Mouse (Mus musculus): ENCODE data around the gene Glrb. TPM values are rescaled to one million over a fixed set of nuclear protein-coding genes. Genes with fewer than 3 reads are reported as not detected.

The Glrb gene
- polyA plus RNA-seq, 1 experiment from 2014 or later = 8.5 TPM

- H3K4me1 ChIP-seq (replicated peaks) = peaks cover 28% of the 10 kb centered on the region
- DNase-seq (ENCODE audit: low spot score) = no peak
- H3K27ac ChIP-seq = no peak overlapping the region
- no peaks in the 10 kb centered on the region for H3K36me3 ChIP-seq
- WGBS = 18% methylated on average over 1 of the region's 1 CpGs
- H3K27me3 ChIP-seq (ENCODE audit: insufficient read depth, poor library complexity, severe bottlenecking) = peaks cover 31% of the 10 kb centered on the region
- no peaks in the 10 kb centered on the region for H3K9me3 ChIP-seq
- no peak overlapping the region for H3K4me3 ChIP-seq
These were observed 108.1 kb downstream of the Glrb start for GRCm38 (mm10) chr3:80805327-80805726.

- H3K9me3 ChIP-seq = no peaks in the 10 kb centered on the region
- 71% methylated on average over 1 of the region's 1 CpGs for WGBS
- no peak overlapping the region for H3K27ac ChIP-seq
- H3K4me1 ChIP-seq (replicated peaks) = peaks cover 32% of the 10 kb centered on the region
- no peak overlapping the region for H3K4me3 ChIP-seq
- no peak for DNase-seq (ENCODE audit: low spot score)
- peaks cover 41% of the 10 kb centered on the region for H3K27me3 ChIP-seq (ENCODE audit: insufficient read depth, poor library complexity, severe bottlenecking)
- no peaks in the 10 kb centered on the region for H3K36me3 ChIP-seq
These were observed 109.6 kb downstream of the Glrb start for GRCm38 (mm10) chr3:80803811-80804210.

- peak overlapping the region; percentile 65 for H3K4me3 ChIP-seq
- DNase-seq (ENCODE audit: low spot score) = no peak
- peak overlapping the region; percentile 63; the same call in 1 of the 2 replicates for H3K27ac ChIP-seq
- no peaks in the 10 kb centered on the region for H3K36me3 ChIP-seq
- WGBS = 57% methylated on average over 8 of the region's 8 CpGs
- no peaks in the 10 kb centered on the region for H3K9me3 ChIP-seq
- H3K4me1 ChIP-seq (replicated peaks) = peaks cover 32% of the 10 kb centered on the region
- peaks cover 45% of the 10 kb centered on the region for H3K27me3 ChIP-seq (ENCODE audit: insufficient read depth, poor library complexity, severe bottlenecking)
These were observed 110.2 kb downstream of the Glrb start for GRCm38 (mm10) chr3:80803211-80803610.

- H3K27ac ChIP-seq = peak within 1 kb of the TSS; percentile 63
These were observed 110.8 kb downstream of the Glrb start, which contains the start of gene Gria2 for GRCm38 (mm10) chr3:80802596-80803081. TSS of gene Gria2 (minus strand) at chr3:80802835.

GRCm38 (mm10) chr3:80801827-80802310 is 111.6 kb downstream of the Glrb start:
- Histone ChIP-seq H3K36me3 (no peaks in the 10 kb centered on the region), H3K4me3 (peak overlapping the region; percentile 65), H3K27ac (peak overlapping the region; percentile 59), H3K9me3 (no peaks in the 10 kb centered on the region), H3K27me3 (ENCODE audit: insufficient read depth, poor library complexity, severe bottlenecking) (peaks cover 45% of the 10 kb centered on the region), H3K4me1 (replicated peaks) (peaks cover 32% of the 10 kb centered on the region)
- WGBS = 20% methylated on average over 6 of the region's 6 CpGs
- DNase-seq (ENCODE audit: low spot score) = no peak

More at GRCm38 (mm10) chr3:80802596-80803081, 110.8 kb downstream of the Glrb start, which contains the start of gene Gria2:
- Histone ChIP-seq H3K27me3 (ENCODE audit: insufficient read depth, poor library complexity, severe bottlenecking) (peaks cover 45% of the 10 kb centered on the region), H3K4me3 (peak within 1 kb of the TSS; percentile 65), H3K9me3 (no peaks in the 10 kb centered on the region), H3K4me1 (replicated peaks) (peaks cover 32% of the 10 kb centered on the region), H3K36me3 (no peaks in the 10 kb centered on the region)
- peak; percentile 81 for DNase-seq (ENCODE audit: low spot score)
- 1% methylated on average over 35 of the region's 35 CpGs for WGBS

- peak overlapping the region; percentile 80 for H3K27ac ChIP-seq
- H3K9me3 ChIP-seq = no peaks in the 10 kb centered on the region
- peak; percentile 64 for DNase-seq (ENCODE audit: low spot score)
- WGBS = 8% methylated on average over 33 of the region's 33 CpGs
- H3K36me3 ChIP-seq = no peaks in the 10 kb centered on the region
- H3K27me3 ChIP-seq (ENCODE audit: insufficient read depth, poor library complexity, severe bottlenecking) = peaks cover 45% of the 10 kb centered on the region
- peaks cover 32% of the 10 kb centered on the region for H3K4me1 ChIP-seq (replicated peaks)
- H3K4me3 ChIP-seq = peak overlapping the region; percentile 65
These were observed 112.2 kb downstream of the Glrb start for GRCm38 (mm10) chr3:80800995-80801826.

- peak overlapping the region; percentile 80 for H3K27ac ChIP-seq
- H3K36me3 ChIP-seq = no peaks in the 10 kb centered on the region
- H3K4me3 ChIP-seq = peak overlapping the region; percentile 65
- no peaks in the 10 kb centered on the region for H3K9me3 ChIP-seq
- peak; percentile 57 for DNase-seq (ENCODE audit: low spot score)
- H3K4me1 ChIP-seq (replicated peaks) = peaks cover 32% of the 10 kb centered on the region
- H3K27me3 ChIP-seq (ENCODE audit: insufficient read depth, poor library complexity, severe bottlenecking) = peaks cover 45% of the 10 kb centered on the region
- WGBS = 3% methylated on average over 29 of the region's 29 CpGs
These were observed 113.0 kb downstream of the Glrb start for GRCm38 (mm10) chr3:80800299-80800994.

GRCm38 (mm10) chr3:80797935-80798334 is 115.5 kb downstream of the Glrb start:
- no peak for DNase-seq (ENCODE audit: low spot score)
- no peak overlapping the region for H3K4me3 ChIP-seq
- no peaks in the 10 kb centered on the region for H3K36me3 ChIP-seq
- H3K4me1 ChIP-seq (replicated peaks) = peaks cover 27% of the 10 kb centered on the region
- peaks cover 40% of the 10 kb centered on the region for H3K27me3 ChIP-seq (ENCODE audit: insufficient read depth, poor library complexity, severe bottlenecking)
- WGBS = 77% methylated on average over 1 of the region's 1 CpGs
- no peak overlapping the region for H3K27ac ChIP-seq
- H3K9me3 ChIP-seq = no peaks in the 10 kb centered on the region

GRCm38 (mm10) chr3:80796764-80797163 is 116.7 kb downstream of the Glrb start:
- Histone ChIP-seq H3K36me3 (no peaks in the 10 kb centered on the region), H3K4me1 (replicated peaks) (peaks cover 18% of the 10 kb centered on the region), H3K27ac (no peak overlapping the region), H3K9me3 (no peaks in the 10 kb centered on the region), H3K4me3 (no peak overlapping the region), H3K27me3 (ENCODE audit: insufficient read depth, poor library complexity, severe bottlenecking) (peaks cover 28% of the 10 kb centered on the region)
- DNase-seq (ENCODE audit: low spot score) = no peak

GRCm38 (mm10) chr3:80795284-80795683 is 118.2 kb downstream of the Glrb start:
- 96% methylated on average over 2 of the region's 2 CpGs for WGBS
- no peak for DNase-seq (ENCODE audit: low spot score)

More at GRCm38 (mm10) chr3:80795284-80795683, 118.2 kb downstream of the Glrb start:
- Histone ChIP-seq H3K27me3 (ENCODE audit: insufficient read depth, poor library complexity, severe bottlenecking) (peaks cover 14% of the 10 kb centered on the region), H3K4me1 (replicated peaks) (peaks cover 3% of the 10 kb centered on the region), H3K9me3 (no peaks in the 10 kb centered on the region), H3K36me3 (no peaks in the 10 kb centered on the region), H3K4me3 (no peak overlapping the region), H3K27ac (no peak overlapping the region)
